Mouse (Mus musculus) kidney, embryonic 14.5 days (tissue): ENCODE results near the gene Vasn. TPM values are rescaled to one million over a fixed set of nuclear protein-coding genes. Genes with fewer than 3 reads are reported as not detected.

Experiments
- ATAC-seq: fragments of 200-750 bp; cut with Nextera tagmentation; 2 replicates; pipeline ENCODE4 v1.8.0; 2017; ENCODE audit warnings: moderate number of reproducible peaks, mild to moderate bottlenecking, moderate TSS enrichment, moderate library complexity; ENCODE audit not compliant: low FRiP score, low TSS enrichment
- H3K27ac ChIP-seq: fragments of 300-500 bp; sonication (generic); 2 replicates; pipeline ENCODE4 v1.5.1; 2014; ENCODE audit warnings: low read depth, mild to moderate bottlenecking, low read length, moderate library complexity, mixed read lengths
- H3K27me3 ChIP-seq: fragments of 300-500 bp; sonication (generic); 2 replicates; pipeline ENCODE4 v1.6.1; 2014; ENCODE audit warnings: mild to moderate bottlenecking, low read length; ENCODE audit not compliant: control insufficient read depth, insufficient read depth
- H3K36me3 ChIP-seq: fragments of 300-500 bp; sonication (generic); 2 replicates; pipeline ENCODE4 v1.6.1; 2014; ENCODE audit warnings: low read length, mixed read lengths; ENCODE audit not compliant: control insufficient read depth, insufficient read depth
- H3K4me1 ChIP-seq: fragments of 300-500 bp; sonication (generic); 2 replicates; pipeline ENCODE4 v1.6.1; 2014; ENCODE audit warnings: low read length, mixed read lengths; ENCODE audit not compliant: control insufficient read depth, insufficient read depth
- H3K4me2 ChIP-seq: fragments of 300-500 bp; sonication (generic); replicated peaks from 2 replicates; pipeline ENCODE4 v1.6.1; 2014; ENCODE audit warnings: low read depth, mild to moderate bottlenecking, low read length
- H3K4me3 ChIP-seq: fragments of 300-500 bp; sonication (generic); 2 replicates; pipeline ENCODE4 v1.5.1; 2014; ENCODE audit warnings: mild to moderate bottlenecking, low read length
- H3K9ac ChIP-seq: fragments of 300-500 bp; sonication (generic); 2 replicates; pipeline ENCODE4 v1.6.1; 2014; ENCODE audit warnings: low read depth, mild to moderate bottlenecking, low read length, moderate library complexity
- H3K9me3 ChIP-seq: fragments of 300-500 bp; sonication (generic); 2 replicates; pipeline ENCODE4 v1.6.1; 2016; ENCODE audit warnings: low read length; ENCODE audit not compliant: control insufficient read depth
- WGBS: fragments of 180-500 bp; shearing (Covaris S2); extraction: QIAGEN DNeasy Blood & Tissue Kit; methylation state at CpG from one replicate; pipeline ENCODE4 v1.1.7; 2014; 5-methylcytosine and 5-hydroxymethylcytosine counted together
- polyA plus RNA-seq: library from polyadenylated mRNA; unstranded; fragments of >200 nt; fragmentation: Nextera tagmentation; extraction: Ambion mirVana; gene quantifications from 2 replicates; pipeline ENCODE4 v1.2.1, GENCODE M21; 2014

Vasn gene
- polyA plus RNA-seq, 1 experiment from 2014 or later = 16.1 TPM

DNA sequence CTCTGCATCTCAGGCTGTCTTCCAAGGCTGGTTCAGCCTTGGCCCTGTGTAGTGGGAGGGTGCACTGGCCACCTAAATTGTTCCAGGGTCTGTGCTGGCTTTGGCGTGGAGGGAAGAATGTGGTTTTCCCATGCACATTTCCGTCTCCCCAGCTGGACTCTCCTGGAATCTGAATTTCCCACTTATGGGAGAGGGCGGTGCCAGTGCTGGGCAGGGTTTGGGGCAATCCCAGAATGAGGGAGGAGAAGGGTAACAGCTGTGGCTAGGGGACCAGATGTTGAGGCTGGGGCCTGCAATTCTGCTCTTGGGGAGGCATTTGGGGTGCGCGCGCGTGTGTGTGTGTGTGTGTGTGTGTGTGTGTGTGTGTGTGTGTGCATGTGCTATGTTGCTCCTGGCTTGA, 42.4 kb upstream of the Vasn start:
- Histone ChIP-seq H3K27ac (no peak overlapping the region), H3K9ac (0 out of 2 replicates have a peak overlapping the region, but pooled peaks have one; percentile 2), H3K4me3 (0 out of 2 replicates have a peak overlapping the region, but pooled peaks have one; percentile 3), H3K9me3 (no peaks in the 10 kb centered on the region), H3K4me2 (peak overlapping the region; percentile 95; the same call in 1 of the 2 replicates), H3K27me3 (no peaks in the 10 kb centered on the region), H3K4me1 (peaks cover 61% of the 10 kb centered on the region), H3K36me3 (peaks cover 3% of the 10 kb centered on the region; the same call in 1 of the 2 replicates)
- ATAC-seq = no peak
- WGBS = 60% methylated on average over 7 of the region's 7 CpGs

DNA sequence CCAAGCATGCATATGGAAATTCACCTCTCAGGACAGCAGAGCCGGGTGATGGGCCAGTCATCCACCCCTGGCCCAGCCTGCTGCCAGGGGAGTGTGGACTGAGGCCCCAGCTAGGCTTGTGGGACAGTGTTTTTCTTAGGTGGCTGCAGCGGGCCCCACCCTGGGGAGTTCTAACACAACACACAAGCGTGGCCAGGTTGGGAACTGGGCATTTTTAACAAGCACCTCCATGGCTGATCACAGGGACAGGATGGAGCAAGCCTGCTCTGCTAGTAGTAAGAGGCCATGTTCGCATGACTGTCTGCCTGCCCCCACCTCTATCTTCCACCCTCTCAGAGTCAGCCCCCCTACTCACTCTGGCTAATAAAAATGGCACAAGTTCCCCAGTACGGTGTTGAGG, 41.7 kb upstream of the Vasn start:
- H3K9me3 ChIP-seq = no peaks in the 10 kb centered on the region
- H3K9ac ChIP-seq = peak overlapping the region; percentile 47; the same call in 1 of the 2 replicates
- peaks cover 3% of the 10 kb centered on the region; the same call in 1 of the 2 replicates for H3K36me3 ChIP-seq
- H3K4me1 ChIP-seq = peaks cover 68% of the 10 kb centered on the region
- WGBS = 53% methylated on average over 5 of the region's 5 CpGs
- peak overlapping the region; percentile 55; the same call in 1 of the 2 replicates for H3K27ac ChIP-seq
- ATAC-seq = no peak
- peak overlapping the region; percentile 12; the same call in 1 of the 2 replicates for H3K4me2 ChIP-seq
- no peaks in the 10 kb centered on the region for H3K27me3 ChIP-seq
- H3K4me3 ChIP-seq = no peak overlapping the region

DNA sequence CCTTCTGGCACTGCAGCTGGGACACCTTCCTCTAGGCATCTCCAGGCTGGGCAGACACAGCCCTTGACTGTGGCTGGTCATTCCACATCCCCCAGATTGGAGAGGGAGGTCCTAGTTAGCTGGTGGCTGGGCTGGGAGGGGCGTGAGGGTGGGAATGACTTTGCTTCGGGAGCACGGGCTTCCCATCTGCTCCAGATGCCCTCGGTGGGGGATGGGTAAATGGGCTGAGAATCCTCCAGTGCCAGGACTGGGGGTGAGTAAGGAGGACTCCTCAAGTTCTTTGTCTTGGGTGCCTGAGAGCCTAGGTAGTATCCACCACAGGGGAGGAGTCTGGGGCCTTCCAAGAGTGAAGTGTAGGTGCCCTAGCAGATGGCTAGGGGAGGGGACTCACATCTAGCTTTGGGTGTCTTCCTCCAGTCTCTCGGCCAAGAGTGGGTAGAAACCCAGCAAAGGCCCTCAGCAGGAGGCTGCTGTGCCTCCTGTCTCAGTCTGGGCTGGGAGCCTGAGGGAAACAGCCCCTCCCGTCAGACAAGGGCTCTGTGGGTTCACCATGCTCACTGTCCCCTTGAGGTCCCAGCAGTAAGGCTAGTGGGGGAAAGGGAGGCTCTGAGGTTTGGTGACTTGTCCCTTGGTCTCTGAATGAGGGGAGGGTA, 40.7 kb upstream of the Vasn start:
- Histone ChIP-seq H3K4me2 (peak overlapping the region; percentile 12), H3K9me3 (no peaks in the 10 kb centered on the region), H3K27me3 (no peaks in the 10 kb centered on the region), H3K36me3 (peaks cover 3% of the 10 kb centered on the region; the same call in 1 of the 2 replicates), H3K27ac (peak overlapping the region; percentile 55; the same call in 1 of the 2 replicates), H3K4me3 (no peak overlapping the region), H3K4me1 (peaks cover 73% of the 10 kb centered on the region), H3K9ac (peak overlapping the region; percentile 47; the same call in 1 of the 2 replicates)
- ATAC-seq = no peak
- WGBS = 24% methylated on average over 6 of the region's 6 CpGs

GRCm38 (mm10) chr16:4599616-4600015, 40.1 kb upstream of the Vasn start:
- H3K27me3 ChIP-seq = no peaks in the 10 kb centered on the region
- 85% methylated on average over 3 of the region's 3 CpGs for WGBS
- H3K4me3 ChIP-seq = no peak overlapping the region
- peaks cover 3% of the 10 kb centered on the region; the same call in 1 of the 2 replicates for H3K36me3 ChIP-seq
- no peak for ATAC-seq
- no peaks in the 10 kb centered on the region for H3K9me3 ChIP-seq
- no peak overlapping the region; the same call in 1 of the 2 replicates for H3K27ac ChIP-seq
- no peak overlapping the region for H3K9ac ChIP-seq
- peaks cover 79% of the 10 kb centered on the region for H3K4me1 ChIP-seq
- no peak overlapping the region for H3K4me2 ChIP-seq

DNA sequence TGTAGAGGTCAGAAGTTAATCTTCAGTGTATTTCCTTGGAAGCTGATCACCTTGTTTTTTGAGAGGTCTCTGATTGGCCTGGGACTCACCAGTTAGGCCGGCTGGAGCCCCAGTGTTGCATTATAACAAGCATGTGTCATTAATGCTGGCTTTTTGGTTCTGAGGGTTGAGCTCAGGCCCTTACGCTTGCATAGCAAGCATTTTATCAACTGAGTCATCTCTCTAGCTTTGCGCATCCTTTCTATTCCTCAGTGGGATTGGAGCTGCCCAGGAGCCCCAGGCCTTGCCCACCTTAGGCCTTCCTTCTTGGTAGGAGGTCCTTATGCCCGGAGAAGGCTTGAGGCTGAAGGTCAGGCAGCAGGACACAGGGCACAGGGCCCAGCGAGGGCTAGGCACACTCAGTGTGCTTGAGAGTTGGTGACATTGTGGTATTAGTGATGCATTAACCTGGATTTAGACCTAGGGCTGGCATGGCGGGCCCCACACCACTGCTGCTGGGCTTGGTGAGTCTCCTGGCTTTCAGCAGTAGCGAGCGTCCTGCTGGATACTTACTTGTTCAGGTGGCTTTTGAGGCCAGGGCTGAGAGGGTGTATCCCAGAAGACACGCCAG, 38.9 kb upstream of the Vasn start:
- Histone ChIP-seq H3K4me1 (peaks cover 87% of the 10 kb centered on the region), H3K9me3 (no peaks in the 10 kb centered on the region), H3K27me3 (no peaks in the 10 kb centered on the region), H3K4me3 (no peak overlapping the region), H3K9ac (no peak overlapping the region), H3K4me2 (no peak overlapping the region), H3K27ac (peak overlapping the region; percentile 34; the same call in 1 of the 2 replicates), H3K36me3 (peaks cover 3% of the 10 kb centered on the region; the same call in 1 of the 2 replicates)
- no peak for ATAC-seq
- 76% methylated on average over 9 of the region's 9 CpGs for WGBS

DNA sequence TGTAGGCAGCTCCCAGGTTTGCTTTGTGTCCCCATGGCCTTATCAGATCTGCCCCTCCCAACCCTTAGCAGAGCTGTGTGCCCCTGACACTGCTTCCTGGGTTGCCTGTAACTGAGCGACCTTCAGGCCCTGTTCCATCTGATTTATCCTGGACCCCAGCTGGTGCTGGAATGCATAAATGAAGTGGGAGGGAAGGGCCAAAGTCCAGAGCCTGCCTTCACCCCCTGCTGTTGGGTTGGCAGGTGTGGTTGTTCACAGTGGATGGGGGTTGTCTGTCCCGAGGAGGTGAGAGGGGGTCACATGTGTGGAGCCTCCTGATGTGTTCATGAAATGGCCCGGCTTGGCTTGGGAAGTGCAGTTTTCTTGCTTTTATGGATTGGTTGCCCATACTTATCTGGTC, 37.6 kb upstream of the Vasn start:
- H3K4me1 ChIP-seq = peaks cover 87% of the 10 kb centered on the region
- 14% methylated on average over 3 of the region's 3 CpGs for WGBS
- no peaks in the 10 kb centered on the region for H3K27me3 ChIP-seq
- no peaks in the 10 kb centered on the region for H3K9me3 ChIP-seq
- peak overlapping the region; percentile 85 for H3K27ac ChIP-seq
- H3K4me2 ChIP-seq = no peak overlapping the region; the same call in 1 of the 2 replicates
- H3K36me3 ChIP-seq = peaks cover 3% of the 10 kb centered on the region; the same call in 1 of the 2 replicates
- H3K4me3 ChIP-seq = no peak overlapping the region
- H3K9ac ChIP-seq = no peak overlapping the region
- 0 out of 2 replicates have a peak, but pooled peaks have one; percentile 3 for ATAC-seq

DNA sequence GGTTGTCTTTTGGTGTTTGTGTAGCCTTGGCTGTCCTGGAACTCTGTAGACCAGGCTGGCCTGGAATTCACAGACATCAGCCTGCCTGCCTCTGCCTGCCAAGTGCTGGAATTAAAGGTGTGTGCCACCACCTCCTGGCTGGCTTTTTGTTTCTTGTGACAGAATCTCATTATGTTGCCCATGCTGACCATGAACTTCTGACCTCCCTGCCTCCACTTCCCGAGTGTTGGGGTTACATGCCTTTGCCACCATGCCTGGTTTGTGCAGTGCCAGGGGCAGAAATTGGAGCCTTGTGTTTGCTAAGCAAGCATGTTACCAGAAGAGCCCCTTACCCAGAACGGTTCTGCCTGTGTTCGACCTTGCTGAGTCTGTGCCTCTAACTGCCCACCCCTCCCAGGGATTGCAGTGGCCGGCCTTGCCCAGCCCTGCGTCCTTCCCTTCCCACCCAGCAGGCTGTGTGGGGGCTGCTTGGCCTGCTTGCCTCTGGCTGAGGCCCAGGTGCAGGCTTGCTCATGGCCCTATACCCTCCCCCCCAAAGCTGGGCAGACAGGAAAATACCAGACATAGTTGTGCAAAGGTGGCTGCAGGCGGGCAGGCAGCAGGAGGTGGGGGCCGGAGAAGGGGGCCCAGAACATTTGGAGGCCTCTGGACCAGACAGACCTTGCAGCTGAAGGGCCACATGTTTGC, 36.8 kb upstream of the Vasn start:
- peak; percentile 38; the same call in 1 of the 2 replicates for ATAC-seq
- Histone ChIP-seq H3K9ac (peak overlapping the region; percentile 42; the same call in 1 of the 2 replicates), H3K27me3 (no peaks in the 10 kb centered on the region), H3K4me3 (no peak overlapping the region), H3K27ac (peak overlapping the region; percentile 85), H3K9me3 (no peaks in the 10 kb centered on the region), H3K4me1 (peaks cover 85% of the 10 kb centered on the region), H3K4me2 (peak overlapping the region; percentile 29; the same call in 1 of the 2 replicates), H3K36me3 (peaks cover 2% of the 10 kb centered on the region; the same call in 1 of the 2 replicates)
- WGBS = 16% methylated on average over 7 of the region's 7 CpGs

- Histone ChIP-seq H3K27ac (peak overlapping the region; percentile 85), H3K4me3 (no peak overlapping the region), H3K9me3 (no peaks in the 10 kb centered on the region), H3K4me1 (peaks cover 85% of the 10 kb centered on the region), H3K4me2 (peak overlapping the region; percentile 29), H3K9ac (peak overlapping the region; percentile 46; the same call in 1 of the 2 replicates), H3K27me3 (no peaks in the 10 kb centered on the region), H3K36me3 (peaks cover under 1% of the 10 kb centered on the region)
- 45% methylated on average over 1 of the region's 1 CpGs for WGBS
- ATAC-seq = no peak
These were observed 36.3 kb upstream of the Vasn start for GRCm38 (mm10) chr16:4603453-4603837.
